Mouse (Mus musculus) heart, postnatal 0 days (tissue): ENCODE data around the gene Gimap8. TPM values are rescaled to one million over a fixed set of nuclear protein-coding genes. Genes with fewer than 3 reads are reported as not detected.

Experiments
- ATAC-seq: fragments of 200-750 bp; cut with Nextera tagmentation; 2 replicates; pipeline ENCODE4 v1.8.0; 2017; ENCODE audit warnings: low read depth, moderate number of reproducible peaks, moderate library complexity; ENCODE audit not compliant: insufficient read depth
- DNase-seq: peaks from one replicate; pipeline ENCODE4 v3.0.0-alpha.2; 2016; ENCODE audit warnings: low spot score
- H3K27ac ChIP-seq: fragments of 300-500 bp; sonication (generic); 2 replicates; pipeline ENCODE4 v1.5.1; 2014; ENCODE audit warnings: low read depth, mild to moderate bottlenecking
- H3K27me3 ChIP-seq: fragments of 300-500 bp; sonication (generic); 2 replicates; pipeline ENCODE4 v1.6.1; 2014; ENCODE audit warnings: low read length, mixed read lengths; ENCODE audit not compliant: control insufficient read depth, insufficient read depth
- H3K36me3 ChIP-seq: fragments of 300-500 bp; sonication (generic); replicated peaks from 2 replicates; pipeline ENCODE4 v1.6.1; 2014; ENCODE audit warnings: low read length, mixed read lengths; ENCODE audit not compliant: control insufficient read depth, insufficient read depth
- H3K4me1 ChIP-seq: fragments of 300-500 bp; sonication (generic); 2 replicates; pipeline ENCODE4 v1.6.1; 2014; ENCODE audit warnings: antibody characterized with exemption; ENCODE audit not compliant: control insufficient read depth, insufficient read depth
- H3K4me2 ChIP-seq: fragments of 300-500 bp; sonication (generic); 2 replicates; pipeline ENCODE4 v1.6.1; 2014; ENCODE audit warnings: low read depth, mild to moderate bottlenecking, low read length, moderate library complexity
- H3K4me3 ChIP-seq: fragments of 300-500 bp; sonication (generic); 2 replicates; pipeline ENCODE4 v1.5.1; 2014; ENCODE audit warnings: low read depth, low read length
- H3K9ac ChIP-seq: fragments of 300-500 bp; sonication (generic); replicated peaks from 2 replicates; pipeline ENCODE4 v1.6.1; 2014; ENCODE audit warnings: low read depth, low read length, mixed read lengths
- H3K9me3 ChIP-seq: fragments of 300-500 bp; sonication (generic); replicated peaks from 2 replicates; pipeline ENCODE4 v1.6.1; 2016; ENCODE audit warnings: low read length; ENCODE audit not compliant: control insufficient read depth
- CTCF ChIP-seq: IDR thresholded peaks from 2 replicates; pipeline ENCODE4 v1.5.1; 2016; ENCODE audit warnings: antibody characterized with exemption, control low read depth, low read depth
- EP300 ChIP-seq: IDR thresholded peaks from 2 replicates; pipeline ENCODE4 v1.6.1; 2016; ENCODE audit warnings: antibody characterized with exemption, low read depth
- whole genome bisulfite sequencing: fragments of 180-500 bp; shearing (Covaris S2); extraction: QIAGEN DNeasy Blood & Tissue Kit; methylation state at CpG from one replicate; pipeline ENCODE4 v1.1.7; 2014; 5-methylcytosine and 5-hydroxymethylcytosine counted together
- polyA plus RNA-seq: library from polyadenylated mRNA; unstranded; fragments of >200 nt; fragmentation: Nextera tagmentation; extraction: Ambion mirVana; gene quantifications from 2 replicates; pipeline ENCODE4 v1.2.1, GENCODE M21; 2015
- total RNA-seq: library from RNA; depleted of rRNA; stranded (reverse); fragments of >200 nt; gene quantifications from 2 replicates; pipeline ENCODE4 v1.2.3, GENCODE M21; 2014; ENCODE audit warnings: low replicate concordance

Gene Gimap8
- total and polyA plus RNA-seq, 2 experiments from 2014 or later: 0.15 to 2.7 TPM

DNA sequence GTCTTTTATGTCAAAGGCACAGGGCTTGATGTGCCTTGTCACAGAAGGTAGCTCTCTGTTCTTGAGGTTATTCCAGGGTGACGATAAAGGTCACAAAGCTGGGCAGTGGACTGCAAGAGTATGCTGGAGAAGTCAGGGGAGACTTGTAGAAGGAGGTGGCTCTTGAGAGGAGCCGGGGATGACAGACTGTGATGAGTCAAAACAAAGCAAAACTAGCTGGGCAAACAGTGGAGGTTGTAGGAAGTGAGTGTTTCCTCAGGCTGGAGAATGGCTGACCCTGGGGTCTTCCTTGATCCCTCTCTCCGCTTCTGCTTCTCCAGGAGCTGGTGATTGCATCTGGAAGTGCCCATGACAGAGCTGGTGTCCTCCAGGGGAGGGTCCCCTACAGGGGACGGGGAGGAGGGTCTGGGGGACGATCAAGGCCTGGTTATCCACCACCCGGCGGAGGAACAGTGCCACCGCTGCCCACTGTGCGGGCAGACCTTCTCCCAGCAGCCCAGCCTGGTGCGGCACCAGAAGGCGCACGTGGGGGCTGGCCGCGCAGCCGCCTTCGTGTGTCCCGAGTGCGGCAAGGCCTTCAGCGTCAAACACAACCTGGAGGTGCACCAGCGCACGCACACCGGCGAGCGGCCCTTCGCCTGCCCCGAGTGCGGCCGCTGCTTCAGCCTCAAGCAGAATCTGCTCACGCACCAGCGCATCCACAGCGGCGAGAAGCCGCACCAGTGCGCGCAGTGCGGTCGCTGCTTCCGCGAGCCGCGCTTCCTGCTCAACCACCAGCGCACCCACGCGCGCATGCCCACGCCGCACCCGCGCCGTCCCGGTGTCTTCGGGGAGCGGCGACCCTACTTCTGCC is 18.0 kb upstream of the Gimap8 start:
- WGBS: 16% methylated on average over 52 of the region's 54 CpGs
- H3K36me3 ChIP-seq: no peaks in the 10 kb centered on the region
- H3K27ac ChIP-seq: no peak overlapping the region
- DNase-seq (no peak), ATAC-seq (peak; percentile 15; the same call in 1 of the 2 replicates)
- TF ChIP-seq CTCF (no peak), EP300 (no peak)
- H3K4me1 ChIP-seq: peaks cover 20% of the 10 kb centered on the region
- peaks cover 15% of the 10 kb centered on the region for H3K27me3 ChIP-seq
- H3K4me2 ChIP-seq: peak overlapping the region; percentile 76
- H3K4me3 ChIP-seq: peak overlapping the region; percentile 47
- H3K9ac ChIP-seq: 0 out of 2 replicates have a peak overlapping the region, but pooled peaks have one; percentile 19
- no peaks in the 10 kb centered on the region for H3K9me3 ChIP-seq

DNA sequence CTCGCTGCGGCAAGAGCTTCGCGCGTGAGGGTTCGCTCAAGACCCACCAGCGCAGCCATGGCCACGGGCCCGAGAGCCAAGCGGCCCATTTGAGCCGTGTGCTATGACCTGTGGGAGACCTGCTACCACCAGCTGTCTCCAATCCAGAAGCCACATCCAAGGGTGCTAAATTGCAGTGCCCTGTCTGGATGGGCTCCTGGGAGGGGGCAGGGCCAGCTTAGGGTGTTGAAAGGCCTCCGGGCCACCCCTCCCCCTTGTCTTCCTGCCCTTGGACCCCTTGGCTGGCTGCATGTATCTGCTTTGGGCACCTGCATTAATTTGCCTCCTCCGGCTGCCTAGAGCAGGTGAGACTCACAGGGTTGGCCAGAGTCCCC is 17.4 kb upstream of the Gimap8 start:
- ATAC-seq: peak; percentile 16; the same call in 1 of the 2 replicates
- peak overlapping the region; percentile 47 for H3K4me3 ChIP-seq
- peaks cover 20% of the 10 kb centered on the region for H3K4me1 ChIP-seq
- peak overlapping the region; percentile 76 for H3K4me2 ChIP-seq
- peaks cover 15% of the 10 kb centered on the region for H3K27me3 ChIP-seq
- WGBS: 23% methylated on average over 13 of the region's 13 CpGs
- no peaks in the 10 kb centered on the region for H3K9me3 ChIP-seq
- H3K36me3 ChIP-seq: no peaks in the 10 kb centered on the region
- DNase-seq: no peak
- H3K27ac ChIP-seq: no peak overlapping the region
- 0 out of 2 replicates have a peak overlapping the region, but pooled peaks have one; percentile 19 for H3K9ac ChIP-seq
- no peak for TF ChIP-seq EP300
- no peak for TF ChIP-seq CTCF

DNA sequence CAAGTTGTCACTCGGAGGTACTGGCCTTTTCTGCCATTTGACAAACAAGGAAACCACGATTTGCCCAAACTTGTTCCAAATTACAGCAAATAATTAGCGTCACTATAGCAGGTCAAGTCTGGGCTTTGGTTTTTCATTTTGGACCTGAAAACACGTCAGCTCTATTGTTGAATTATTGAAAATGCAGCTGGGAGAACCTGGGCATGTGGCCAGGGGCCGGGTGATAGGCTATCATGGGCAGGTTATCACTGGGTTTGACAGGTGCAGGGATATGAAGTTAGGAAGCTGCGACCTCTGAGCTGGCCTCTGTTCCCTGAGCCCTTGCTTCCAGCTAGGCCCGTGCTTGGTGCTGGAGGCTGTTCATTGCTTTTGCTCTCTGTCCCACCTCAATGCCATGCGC is 16.2 kb upstream of the Gimap8 start:
- peaks cover 15% of the 10 kb centered on the region; the same call in 1 of the 2 replicates for H3K27me3 ChIP-seq
- WGBS: 82% methylated on average over 8 of the region's 8 CpGs
- DNase-seq: no peak

DNA sequence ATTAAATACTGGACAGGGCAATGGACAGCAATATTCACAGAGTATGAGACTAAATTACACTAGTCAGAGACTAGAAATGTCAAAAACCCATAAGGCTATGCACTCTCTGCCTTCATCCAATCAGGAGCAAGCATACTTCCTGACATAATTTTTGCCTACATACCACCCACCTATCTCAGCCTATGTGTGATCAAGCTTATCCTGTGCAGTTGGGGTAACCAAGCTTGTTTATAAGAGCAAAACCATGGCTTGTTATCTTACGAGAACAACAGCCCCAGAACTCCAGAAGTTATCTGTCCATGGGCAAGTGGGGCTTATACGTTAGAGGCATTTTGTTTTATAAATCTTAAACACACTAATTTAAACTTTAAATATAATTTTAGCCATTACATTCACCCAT is 11.9 kb upstream of the Gimap8 start:
- 90% methylated on average over 2 of the region's 2 CpGs for WGBS
- no peak overlapping the region for H3K9ac ChIP-seq
- no peak overlapping the region for H3K4me3 ChIP-seq
- no peak overlapping the region for H3K4me2 ChIP-seq
- ATAC-seq (no peak), DNase-seq (no peak)
- TF ChIP-seq CTCF (no peak), EP300 (no peak)
- H3K36me3 ChIP-seq: no peaks in the 10 kb centered on the region
- no peak overlapping the region for H3K27ac ChIP-seq
- peaks cover 9% of the 10 kb centered on the region; the same call in 1 of the 2 replicates for H3K4me1 ChIP-seq
- H3K27me3 ChIP-seq: no peaks in the 10 kb centered on the region
- no peaks in the 10 kb centered on the region for H3K9me3 ChIP-seq

More for the DNA sequence above, 16.2 kb upstream of the Gimap8 start:
- peaks cover 20% of the 10 kb centered on the region for H3K4me1 ChIP-seq
- no peaks in the 10 kb centered on the region for H3K36me3 ChIP-seq
- no peak overlapping the region for H3K4me2 ChIP-seq
- no peak overlapping the region for H3K27ac ChIP-seq
- no peak for ATAC-seq
- H3K9ac ChIP-seq: no peak overlapping the region
- no peak for TF ChIP-seq CTCF
- no peak for TF ChIP-seq EP300
- no peaks in the 10 kb centered on the region for H3K9me3 ChIP-seq
- H3K4me3 ChIP-seq: no peak overlapping the region

DNA sequence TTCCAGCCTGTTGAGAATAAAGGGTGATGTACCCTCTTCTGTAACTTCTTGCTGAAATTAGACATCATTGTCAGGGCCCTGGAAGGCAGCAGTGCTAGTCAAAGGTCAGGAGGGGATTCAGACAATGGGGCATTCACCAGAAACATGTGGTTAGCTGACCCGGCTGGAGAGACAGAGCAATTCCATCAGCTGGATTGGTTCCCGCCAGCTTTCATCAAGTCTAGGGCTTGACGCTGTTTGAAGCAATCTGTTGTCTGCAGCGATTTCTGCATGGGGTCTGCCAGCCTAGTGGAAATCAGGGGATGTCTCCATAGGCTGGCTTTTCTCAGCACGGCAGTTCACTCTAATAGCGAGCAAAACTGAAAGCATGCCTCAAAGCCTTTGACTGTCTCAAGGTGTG is 10.5 kb upstream of the Gimap8 start:
- no peak overlapping the region for H3K9ac ChIP-seq
- TF ChIP-seq CTCF (no peak), EP300 (no peak)
- no peaks in the 10 kb centered on the region for H3K9me3 ChIP-seq
- H3K4me3 ChIP-seq: no peak overlapping the region
- DNase-seq (no peak), ATAC-seq (no peak)
- peaks cover 9% of the 10 kb centered on the region; the same call in 1 of the 2 replicates for H3K4me1 ChIP-seq
- H3K27ac ChIP-seq: no peak overlapping the region
- WGBS: 31% methylated on average over 6 of the region's 6 CpGs
- no peaks in the 10 kb centered on the region for H3K27me3 ChIP-seq
- H3K4me2 ChIP-seq: no peak overlapping the region
- no peaks in the 10 kb centered on the region for H3K36me3 ChIP-seq
